Mouse (Mus musculus) lung, embryonic 14.5 days (tissue): ENCODE data around the gene Olfr1044. TPM values are rescaled to one million over a fixed set of nuclear protein-coding genes. Genes with fewer than 3 reads are reported as not detected.
"Not testable (repeated sequence)": the region's sequence is repeated elsewhere in the genome, so short reads cannot be mapped to it uniquely, and the experiment has no call there.

Experiments
- ATAC-seq: fragments of 200-750 bp; cut with Nextera tagmentation; 2 replicates; pipeline ENCODE4 v1.8.0; 2017; ENCODE audit warnings: mild to moderate bottlenecking, moderate TSS enrichment, moderate library complexity; ENCODE audit not compliant: insufficient read depth
- DNase-seq: peaks from one replicate; pipeline ENCODE4 v3.0.0-alpha.2; 2015
- H3K27ac ChIP-seq: fragments of 300-500 bp; sonication (generic); 2 replicates; pipeline ENCODE4 v1.5.1; 2014; ENCODE audit warnings: low read depth, mild to moderate bottlenecking, moderate library complexity
- H3K27me3 ChIP-seq: fragments of 300-500 bp; sonication (generic); 2 replicates; pipeline ENCODE4 v1.6.1; 2014; ENCODE audit warnings: low read length, control low read depth; ENCODE audit not compliant: insufficient read depth
- H3K36me3 ChIP-seq: fragments of 300-500 bp; sonication (generic); 2 replicates; pipeline ENCODE4 v1.6.1; 2014; ENCODE audit warnings: control low read depth; ENCODE audit not compliant: insufficient read depth
- H3K4me1 ChIP-seq: fragments of 300-500 bp; sonication (generic); 2 replicates; pipeline ENCODE4 v1.6.1; 2014; ENCODE audit warnings: antibody characterized with exemption, control low read depth; ENCODE audit not compliant: insufficient read depth
- H3K4me2 ChIP-seq: fragments of 300-500 bp; sonication (generic); 2 replicates; pipeline ENCODE4 v1.6.1; 2014; ENCODE audit warnings: mild to moderate bottlenecking
- H3K4me3 ChIP-seq: fragments of 300-500 bp; sonication (generic); 2 replicates; pipeline ENCODE4 v1.5.1; 2014; ENCODE audit warnings: low read depth, low read length
- H3K9ac ChIP-seq: fragments of 300-500 bp; sonication (generic); 2 replicates; pipeline ENCODE4 v1.6.1; 2014
- H3K9me3 ChIP-seq: fragments of 300-500 bp; sonication (generic); 2 replicates; pipeline ENCODE4 v1.6.1; 2016; ENCODE audit warnings: low read depth, low read length, control low read depth
- CTCF ChIP-seq: IDR thresholded peaks from 2 replicates; pipeline ENCODE4 v1.5.1; 2016; ENCODE audit warnings: antibody characterized with exemption, low read depth
- whole genome bisulfite sequencing: fragments of 180-500 bp; shearing (Covaris S2); extraction: QIAGEN DNeasy Blood & Tissue Kit; methylation state at CpG from one replicate; pipeline ENCODE4 v1.1.7; 2014; 5-methylcytosine and 5-hydroxymethylcytosine counted together
- polyA plus RNA-seq: library from polyadenylated mRNA; unstranded; fragments of >200 nt; fragmentation: Nextera tagmentation; extraction: Ambion mirVana; gene quantifications from 2 replicates; pipeline ENCODE4 v1.2.1, GENCODE M21; 2014

The Olfr1044 gene
- polyA plus RNA-seq = not detected in 2 replicates

- Histone ChIP-seq H3K4me2 (no peak within 1 kb of the TSS), H3K36me3 (no peaks in the 10 kb centered on the region), H3K4me1 (no peaks in the 10 kb centered on the region), H3K4me3 (no peak within 1 kb of the TSS), H3K9ac (no peak within 1 kb of the TSS), H3K27me3 (no peaks in the 10 kb centered on the region), H3K27ac (no peak within 1 kb of the TSS), H3K9me3 (no peaks in the 10 kb centered on the region)
- TF ChIP-seq CTCF = no peak
- DNase-seq (no peak), ATAC-seq (no peak)
These were observed at the start of gene Olfr1044 for GRCm38 (mm10) chr2:86177720-86178119. Olfr1044 (minus strand) TSS chr2:86177820.

- 66% methylated on average over 2 of the region's 2 CpGs for WGBS
- Histone ChIP-seq H3K27ac (no peak within 1 kb of the TSS), H3K9ac (no peak within 1 kb of the TSS), H3K4me1 (no peaks in the 10 kb centered on the region), H3K27me3 (no peaks in the 10 kb centered on the region), H3K4me3 (no peak within 1 kb of the TSS), H3K4me2 (no peak within 1 kb of the TSS), H3K9me3 (no peaks in the 10 kb centered on the region), H3K36me3 (no peaks in the 10 kb centered on the region)
- DNase-seq (no peak), ATAC-seq (no peak)
- TF ChIP-seq CTCF = no peak
These were observed 41.6 kb upstream of the Olfr1044 start, which contains the start of gene Olfr1046 for GRCm38 (mm10) chr2:86219214-86219613. Olfr1046 (minus strand) TSS chr2:86219314.

GRCm38 (mm10) chr2:86202909-86203308, 25.3 kb upstream of the Olfr1044 start, which contains the start of gene Olfr1045:
Olfr1045 (minus strand) TSS chr2:86203009.
- no peak within 1 kb of the TSS for H3K27ac ChIP-seq
- H3K9ac ChIP-seq = no peak within 1 kb of the TSS
- no peak within 1 kb of the TSS for H3K4me2 ChIP-seq
- no peaks in the 10 kb centered on the region for H3K9me3 ChIP-seq
- ATAC-seq = no peak
- H3K36me3 ChIP-seq = no peaks in the 10 kb centered on the region
- no peak for DNase-seq
- TF ChIP-seq CTCF = no peak
- no peak within 1 kb of the TSS for H3K4me3 ChIP-seq
- H3K4me1 ChIP-seq = no peaks in the 10 kb centered on the region
- H3K27me3 ChIP-seq = no peaks in the 10 kb centered on the region

- Histone ChIP-seq H3K9me3 (no peaks in the 10 kb centered on the region), H3K4me2 (no peak overlapping the region), H3K27me3 (no peaks in the 10 kb centered on the region), H3K27ac (no peak overlapping the region), H3K9ac (no peak overlapping the region), H3K36me3 (no peaks in the 10 kb centered on the region), H3K4me3 (no peak overlapping the region), H3K4me1 (no peaks in the 10 kb centered on the region)
- ATAC-seq (no peak), DNase-seq (no peak)
- 32% methylated on average over 1 of the region's 1 CpGs for WGBS
- TF ChIP-seq CTCF = no peak
These were observed 18.2 kb upstream of the Olfr1044 start for GRCm38 (mm10) chr2:86195863-86196262.

DNA sequence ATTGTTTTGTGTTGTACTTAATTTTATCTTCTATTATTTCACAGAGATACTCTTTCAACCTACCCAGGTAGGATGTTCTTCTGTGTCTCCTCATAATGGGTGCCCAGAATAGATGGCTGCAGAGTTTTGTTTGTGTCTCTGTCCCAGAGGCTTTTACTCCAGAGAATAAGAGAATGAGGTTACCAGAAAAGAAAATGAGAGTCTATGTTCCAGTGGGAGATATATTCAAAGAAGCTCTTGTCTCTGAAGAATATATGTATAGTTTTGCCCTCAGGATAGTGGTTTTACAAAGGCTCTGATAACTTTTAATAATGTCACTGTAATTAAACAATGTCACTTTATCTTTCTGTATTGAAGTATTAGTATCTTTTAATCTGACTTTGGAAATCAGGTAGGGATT, 8.0 kb upstream of the Olfr1044 start, which contains the start of gene Olfr52:
Gene Olfr52, minus strand, starts transcription at position 101 of the 400 bp plus-strand sequence.
- DNase-seq (no peak), ATAC-seq (no peak)
- TF ChIP-seq CTCF = no peak
- no peak within 1 kb of the TSS for H3K27ac ChIP-seq
- no peaks in the 10 kb centered on the region for H3K4me1 ChIP-seq
- no peaks in the 10 kb centered on the region for H3K9me3 ChIP-seq
- H3K9ac ChIP-seq = no peak within 1 kb of the TSS
- H3K27me3 ChIP-seq = no peaks in the 10 kb centered on the region
- H3K36me3 ChIP-seq = no peaks in the 10 kb centered on the region
- H3K4me3 ChIP-seq = no peak within 1 kb of the TSS
- H3K4me2 ChIP-seq = no peak within 1 kb of the TSS

DNA sequence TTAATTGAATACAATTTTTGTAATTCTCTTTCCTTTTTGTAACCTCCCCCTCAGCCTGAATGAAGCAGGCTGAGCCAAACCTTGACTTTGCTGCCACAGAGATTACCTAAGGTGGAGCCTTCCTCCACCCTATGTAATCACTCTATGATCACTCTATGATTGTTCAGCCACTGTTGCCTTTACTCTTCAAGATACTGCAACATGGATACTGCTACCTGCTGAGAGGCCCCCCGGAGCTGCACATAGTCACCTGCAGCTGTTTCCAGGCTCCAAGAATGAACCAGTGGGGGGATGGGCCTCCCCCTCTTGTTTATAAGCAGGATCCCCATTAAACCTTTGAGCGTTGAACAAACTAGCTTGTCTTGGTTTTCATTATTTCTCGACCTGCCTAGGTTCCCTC, 2.3 kb upstream of the Olfr1044 start:
- DNase-seq (no peak), ATAC-seq (no peak)
- Histone ChIP-seq H3K4me3 (no peak overlapping the region), H3K27me3 (no peaks in the 10 kb centered on the region), H3K36me3 (no peaks in the 10 kb centered on the region), H3K9me3 (no peaks in the 10 kb centered on the region), H3K4me1 (no peaks in the 10 kb centered on the region), H3K4me2 (no peak overlapping the region), H3K9ac (no peak overlapping the region), H3K27ac (no peak overlapping the region)
- WGBS = 80% methylated on average over 3 of the region's 3 CpGs
- TF ChIP-seq CTCF = no peak

- not testable (repeated sequence) for H3K4me1 ChIP-seq, H3K4me3 ChIP-seq, H3K36me3 ChIP-seq, ATAC-seq, H3K27me3 ChIP-seq, DNase-seq, H3K27ac ChIP-seq, H3K9me3 ChIP-seq, H3K4me2 ChIP-seq, H3K9ac ChIP-seq
- WGBS = 77% methylated on average over 7 of the region's 7 CpGs
These were observed 2.2 kb downstream of the Olfr1044 start for GRCm38 (mm10) chr2:86175422-86175821.

DNA sequence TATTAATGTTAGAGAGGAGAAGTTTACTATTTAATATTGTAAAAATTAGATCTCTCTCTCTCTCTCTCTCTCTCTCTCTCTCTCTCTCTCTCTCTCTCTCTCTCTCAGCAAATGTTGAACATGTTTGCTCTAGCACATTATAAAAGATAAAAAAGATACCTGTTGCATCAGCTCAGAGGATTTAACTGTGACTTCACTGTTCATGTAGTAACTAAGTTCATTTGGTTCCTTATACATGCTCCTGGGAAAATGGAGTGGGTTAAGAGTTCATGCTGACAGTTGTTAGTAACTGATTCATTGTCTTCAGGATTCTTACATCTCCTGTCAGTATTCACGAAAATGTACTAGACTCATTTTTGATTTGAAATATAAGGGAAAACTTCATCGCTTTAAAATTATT, 10.2 kb downstream of the Olfr1044 start, which contains the start of gene Olfr1043:
Gene Olfr1043, minus strand, starts transcription at position 101 of the 400 bp plus-strand sequence.
- DNase-seq = no peak
- Histone ChIP-seq H3K9ac (no peak within 1 kb of the TSS), H3K27me3 (no peaks in the 10 kb centered on the region), H3K27ac (no peak within 1 kb of the TSS), H3K4me3 (no peak within 1 kb of the TSS), H3K9me3 (no peaks in the 10 kb centered on the region), H3K4me2 (no peak within 1 kb of the TSS), H3K36me3 (no peaks in the 10 kb centered on the region), H3K4me1 (no peaks in the 10 kb centered on the region)
- 83% methylated on average over 2 of the region's 2 CpGs for WGBS
- ATAC-seq = no peak
- TF ChIP-seq CTCF = no peak
